Mouse (Mus musculus): ENCODE results near the gene Morc1. TPM values are rescaled to one million over a fixed set of nuclear protein-coding genes. Genes with fewer than 3 reads are reported as not detected.

Gene Morc1
- total and polyA plus RNA-seq, 2 experiments from 2014 or later, result 0.12 TPM; not detected in 1

- 71% methylated on average over 3 of the region's 3 CpGs for WGBS
- ATAC-seq (ENCODE audit: insufficient read depth, low read depth) (no peak), DNase-seq (ENCODE audit: low spot score) (no peak)
- H3K9ac ChIP-seq (replicated peaks; ENCODE audit: low read depth, low read length), result no peak overlapping the region
- H3K27ac ChIP-seq (ENCODE audit: low read depth), result no peak overlapping the region
- H3K9me3 ChIP-seq (replicated peaks; ENCODE audit: control insufficient read depth, low read length), result no peaks in the 10 kb centered on the region
- H3K27me3 ChIP-seq (ENCODE audit: control insufficient read depth, insufficient read depth, low read length), result no peaks in the 10 kb centered on the region
- H3K4me3 ChIP-seq (ENCODE audit: low read depth, low read length), result no peak overlapping the region
- H3K36me3 ChIP-seq (replicated peaks; ENCODE audit: control insufficient read depth, insufficient read depth, low read length), result no peaks in the 10 kb centered on the region
- H3K4me2 ChIP-seq (ENCODE audit: low read depth, low read length), result no peak overlapping the region
- H3K4me1 ChIP-seq (ENCODE audit: control insufficient read depth, insufficient read depth), result no peaks in the 10 kb centered on the region
- TF ChIP-seq CTCF (IDR thresholded peaks at IDR 0.05; ENCODE audit: low read depth) (no peak), EP300 (IDR thresholded peaks at IDR 0.05; ENCODE audit: low read depth) (no peak)
Measured at GRCm38 (mm10) chr16:48627296-48627695, 196.3 kb downstream of the Morc1 start.

GRCm38 (mm10) chr16:48629710-48630109, 198.7 kb downstream of the Morc1 start:
- 66% methylated on average over 5 of the region's 5 CpGs for WGBS
- Histone ChIP-seq H3K27me3 (ENCODE audit: control insufficient read depth, insufficient read depth, low read length) (no peaks in the 10 kb centered on the region), H3K4me3 (ENCODE audit: low read depth, low read length) (no peak overlapping the region), H3K4me2 (ENCODE audit: low read depth, low read length) (no peak overlapping the region), H3K9me3 (replicated peaks; ENCODE audit: control insufficient read depth, low read length) (no peaks in the 10 kb centered on the region), H3K9ac (replicated peaks; ENCODE audit: low read depth, low read length) (no peak overlapping the region), H3K36me3 (replicated peaks; ENCODE audit: control insufficient read depth, insufficient read depth, low read length) (no peaks in the 10 kb centered on the region), H3K27ac (ENCODE audit: low read depth) (no peak overlapping the region), H3K4me1 (ENCODE audit: control insufficient read depth, insufficient read depth) (no peaks in the 10 kb centered on the region)
- TF ChIP-seq EP300 (IDR thresholded peaks at IDR 0.05; ENCODE audit: low read depth), result no peak
- no peak for TF ChIP-seq CTCF (IDR thresholded peaks at IDR 0.05; ENCODE audit: low read depth)
- DNase-seq (ENCODE audit: low spot score) (no peak), ATAC-seq (ENCODE audit: insufficient read depth, low read depth) (no peak)

GRCm38 (mm10) chr16:48630466-48630865, 199.4 kb downstream of the Morc1 start:
- H3K4me1 ChIP-seq (ENCODE audit: control insufficient read depth, insufficient read depth), result no peaks in the 10 kb centered on the region
- DNase-seq (ENCODE audit: low spot score), result no peak
- H3K27ac ChIP-seq (ENCODE audit: low read depth), result no peak overlapping the region
- no peak overlapping the region for H3K4me2 ChIP-seq (ENCODE audit: low read depth, low read length)
- no peak for TF ChIP-seq CTCF (IDR thresholded peaks at IDR 0.05; ENCODE audit: low read depth)
- H3K4me3 ChIP-seq (ENCODE audit: low read depth, low read length), result no peak overlapping the region
- no peaks in the 10 kb centered on the region for H3K9me3 ChIP-seq (replicated peaks; ENCODE audit: control insufficient read depth, low read length)
- WGBS, result 25% methylated on average over 8 of the region's 8 CpGs
- H3K9ac ChIP-seq (replicated peaks; ENCODE audit: low read depth, low read length), result no peak overlapping the region
- no peak for ATAC-seq (ENCODE audit: insufficient read depth, low read depth)
- no peaks in the 10 kb centered on the region for H3K27me3 ChIP-seq (ENCODE audit: control insufficient read depth, insufficient read depth, low read length)
- H3K36me3 ChIP-seq (replicated peaks; ENCODE audit: control insufficient read depth, insufficient read depth, low read length), result no peaks in the 10 kb centered on the region

GRCm38 (mm10) chr16:48632351-48632750, 201.3 kb downstream of the Morc1 start:
- Histone ChIP-seq H3K27me3 (ENCODE audit: control insufficient read depth, insufficient read depth, low read length) (no peaks in the 10 kb centered on the region), H3K27ac (ENCODE audit: low read depth) (no peak overlapping the region), H3K4me1 (ENCODE audit: control insufficient read depth, insufficient read depth) (no peaks in the 10 kb centered on the region), H3K4me3 (ENCODE audit: low read depth, low read length) (no peak overlapping the region), H3K4me2 (ENCODE audit: low read depth, low read length) (no peak overlapping the region), H3K9me3 (replicated peaks; ENCODE audit: control insufficient read depth, low read length) (no peaks in the 10 kb centered on the region), H3K9ac (replicated peaks; ENCODE audit: low read depth, low read length) (no peak overlapping the region), H3K36me3 (replicated peaks; ENCODE audit: control insufficient read depth, insufficient read depth, low read length) (no peaks in the 10 kb centered on the region)
- 81% methylated on average over 6 of the region's 6 CpGs for WGBS
- no peak for TF ChIP-seq EP300 (IDR thresholded peaks at IDR 0.05; ENCODE audit: low read depth)
- no peak for TF ChIP-seq CTCF (IDR thresholded peaks at IDR 0.05; ENCODE audit: low read depth)
- DNase-seq (ENCODE audit: low spot score), result no peak
- no peak for ATAC-seq (ENCODE audit: insufficient read depth, low read depth)

- no peak overlapping the region for H3K4me3 ChIP-seq (ENCODE audit: low read depth, low read length)
- H3K36me3 ChIP-seq (replicated peaks; ENCODE audit: control insufficient read depth, insufficient read depth, low read length), result no peaks in the 10 kb centered on the region
- TF ChIP-seq EP300 (IDR thresholded peaks at IDR 0.05; ENCODE audit: low read depth) (no peak), CTCF (IDR thresholded peaks at IDR 0.05; ENCODE audit: low read depth) (no peak)
- ATAC-seq (ENCODE audit: insufficient read depth, low read depth) (no peak), DNase-seq (ENCODE audit: low spot score) (no peak)
- no peaks in the 10 kb centered on the region for H3K27me3 ChIP-seq (ENCODE audit: control insufficient read depth, insufficient read depth, low read length)
- no peak overlapping the region for H3K27ac ChIP-seq (ENCODE audit: low read depth)
- no peak overlapping the region for H3K4me2 ChIP-seq (ENCODE audit: low read depth, low read length)
- H3K4me1 ChIP-seq (ENCODE audit: control insufficient read depth, insufficient read depth), result no peaks in the 10 kb centered on the region
- H3K9ac ChIP-seq (replicated peaks; ENCODE audit: low read depth, low read length), result no peak overlapping the region
- WGBS, result 58% methylated on average over 2 of the region's 2 CpGs
- no peaks in the 10 kb centered on the region for H3K9me3 ChIP-seq (replicated peaks; ENCODE audit: control insufficient read depth, low read length)
Measured at GRCm38 (mm10) chr16:48646246-48646645, 215.2 kb downstream of the Morc1 start.

- Histone ChIP-seq H3K9ac (replicated peaks; ENCODE audit: low read depth, low read length) (no peak overlapping the region), H3K27me3 (ENCODE audit: control insufficient read depth, insufficient read depth, low read length) (no peaks in the 10 kb centered on the region), H3K4me3 (ENCODE audit: low read depth, low read length) (no peak overlapping the region), H3K4me1 (ENCODE audit: control insufficient read depth, insufficient read depth) (no peaks in the 10 kb centered on the region), H3K4me2 (ENCODE audit: low read depth, low read length) (no peak overlapping the region), H3K36me3 (replicated peaks; ENCODE audit: control insufficient read depth, insufficient read depth, low read length) (no peaks in the 10 kb centered on the region), H3K27ac (ENCODE audit: low read depth) (no peak overlapping the region), H3K9me3 (replicated peaks; ENCODE audit: control insufficient read depth, low read length) (no peaks in the 10 kb centered on the region)
- ATAC-seq (ENCODE audit: insufficient read depth, low read depth), result no peak
- no peak for DNase-seq (ENCODE audit: low spot score)
- TF ChIP-seq CTCF (IDR thresholded peaks at IDR 0.05; ENCODE audit: low read depth), result no peak
- TF ChIP-seq EP300 (IDR thresholded peaks at IDR 0.05; ENCODE audit: low read depth), result no peak
- 29% methylated on average over 5 of the region's 5 CpGs for WGBS
Measured at GRCm38 (mm10) chr16:48671696-48672095, 240.7 kb downstream of the Morc1 start.

All from heart, postnatal 0 days (tissue).